In the genomic region with DNA sequence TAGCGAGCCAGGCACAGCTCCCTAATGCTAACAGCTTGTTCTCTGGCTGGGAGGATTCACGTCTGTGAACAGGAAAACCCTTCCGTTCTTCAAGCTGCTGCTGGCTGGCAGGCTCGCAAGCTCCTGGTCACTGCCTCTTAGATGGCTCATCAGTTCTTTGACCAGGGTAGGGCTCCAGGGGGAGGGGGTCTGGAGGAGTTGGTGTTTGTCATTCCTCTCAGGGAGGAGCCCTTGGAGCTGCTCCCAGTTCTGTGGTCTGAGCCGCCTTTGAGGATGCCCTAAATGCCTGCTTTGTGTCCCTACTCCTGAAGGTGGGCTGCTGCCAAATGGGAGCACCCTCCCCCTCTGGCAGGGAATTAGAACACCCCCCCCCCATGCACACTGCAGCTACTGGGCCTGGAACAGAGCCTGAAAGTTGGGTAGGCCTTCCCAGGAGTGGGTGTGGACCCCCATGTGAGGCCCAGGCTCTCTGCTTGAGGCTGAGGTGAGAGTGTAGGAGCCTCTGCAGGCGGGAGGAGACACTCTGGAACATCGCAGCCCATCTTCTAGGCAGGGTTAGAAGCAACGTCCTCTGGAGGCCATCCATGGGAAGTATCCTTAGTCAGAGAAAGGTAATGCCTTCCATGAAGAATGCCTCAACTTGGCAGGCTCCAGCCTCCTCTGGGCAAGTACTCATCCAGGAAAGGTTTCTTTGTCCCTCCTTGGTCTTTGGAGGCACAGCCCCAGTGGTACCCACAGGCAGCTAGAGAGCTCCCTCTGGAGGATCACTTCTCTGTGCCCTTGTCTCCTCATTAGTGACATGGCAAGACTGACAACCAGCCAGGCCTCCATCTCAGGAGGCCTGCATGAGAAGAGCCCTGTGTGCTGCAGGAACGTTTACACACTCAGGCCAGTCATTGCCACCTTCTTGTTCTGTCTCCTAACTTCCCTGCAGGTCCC, we compare ENCODE assay signal across 8 mouse cellular contexts. TPM values are rescaled to one million over a fixed set of nuclear protein-coding genes. Genes with fewer than 3 reads are reported as not detected.
A peak's percentile ranks its signal among the peaks of the same experiment; 100 is the strongest.
DNase-seq lines count a peak whose midpoint lies in the region; ATAC-seq and TF ChIP-seq lines count a peak whose summit lies in the region.

No protein-coding gene starts in this region.

- no peak overlapping the region for H3K4me3 ChIP-seq in liver, postnatal 0 days (ENCODE audit: low read depth, low read length)
- no peak overlapping the region for H3K4me3 ChIP-seq in liver, embryonic 11.5 days (ENCODE audit: low read depth, low read length)

- H3K36me3 ChIP-seq in liver, postnatal 0 days (replicated peaks; ENCODE audit: insufficient read depth, low read length) = no peaks in the 10 kb centered on the region
- no peaks in the 10 kb centered on the region for H3K36me3 ChIP-seq in liver, embryonic 11.5 days (ENCODE audit: control insufficient read depth, insufficient read depth, low read length)

- WGBS in liver, postnatal 0 days (ENCODE audit: insufficient replicate concordance) = 59% methylated on average over 9 of the region's 9 CpGs
- WGBS in liver, embryonic 11.5 days = 63% methylated on average over 9 of the region's 9 CpGs

- TF ChIP-seq EP300 in liver, postnatal 0 days (IDR thresholded peaks at IDR 0.05; ENCODE audit: low read depth) = no peak

- H3K27me3 ChIP-seq in liver, postnatal 0 days (ENCODE audit: insufficient read depth, low read length) = peaks cover 2% of the 10 kb centered on the region; the same call in 1 of the 2 replicates
- H3K27me3 ChIP-seq in liver, embryonic 11.5 days (replicated peaks; ENCODE audit: control insufficient read depth, insufficient read depth, low read length) = no peaks in the 10 kb centered on the region

- H3K4me2 ChIP-seq in liver, postnatal 0 days (ENCODE audit: low read depth, low read length) = no peak overlapping the region
- H3K4me2 ChIP-seq in liver, embryonic 11.5 days = no peak overlapping the region

- H3K9me3 ChIP-seq in liver, postnatal 0 days (ENCODE audit: low read length) = no peaks in the 10 kb centered on the region
- H3K9me3 ChIP-seq in liver, embryonic 11.5 days (ENCODE audit: control insufficient read depth, low read length) = no peaks in the 10 kb centered on the region

- no peaks in the 10 kb centered on the region for H3K4me1 ChIP-seq in liver, postnatal 0 days (ENCODE audit: insufficient read depth)
- H3K4me1 ChIP-seq in liver, embryonic 11.5 days (replicated peaks; ENCODE audit: control insufficient read depth, insufficient read depth, low read length) = no peaks in the 10 kb centered on the region

- intact Hi-C loops in left cerebral cortex, postnatal 25 days (cut with DNase I) = loop anchor here (2.0 kb wide), 2 partner anchors 63 to 91 kb away; no protein-coding TSS in a partner anchor

- H3K9ac ChIP-seq in liver, postnatal 0 days (replicated peaks) = no peak overlapping the region
- H3K9ac ChIP-seq in liver, embryonic 11.5 days (ENCODE audit: low read depth, low read length) = no peak overlapping the region

- peak; percentile 12; the same call in 1 of the 2 replicates for TF ChIP-seq CTCF in liver, postnatal 0 days (IDR thresholded peaks at IDR 0.05; ENCODE audit: low read depth)

- ATAC-seq in liver, postnatal 0 days = no peak
- ATAC-seq in liver, embryonic 11.5 days (replicated peaks; ENCODE audit: low FRiP score) = no peak

- DNase-seq in liver, postnatal 0 days = no peak
- no peak for DNase-seq in liver, embryonic 11.5 days (ENCODE audit: low spot score)
- peak; percentile 31 to 58 for DNase-seq in frontal cortex, postnatal 25 days (ENCODE audit: low spot score in 2 of 2)
- peak; percentile 64 to 84 for DNase-seq in left cerebral cortex, postnatal 25 days (ENCODE audit: low spot score in 2 of 2)
- DNase-seq in right cerebral cortex, adult 2 months (ENCODE audit: low spot score in 2 of 2) = peak; percentile 54 to 71
- DNase-seq in urinary bladder, postnatal 25 days (ENCODE audit: low spot score) = no peak
- no peak for DNase-seq in retina, embryonic 14.5 days (ENCODE audit: low spot score)
- DNase-seq in kidney, adult 8-10 months = no peak

- no peak overlapping the region for H3K27ac ChIP-seq in liver, postnatal 0 days (ENCODE audit: low read depth)
- no peak overlapping the region for H3K27ac ChIP-seq in liver, embryonic 11.5 days (ENCODE audit: low read depth, low read length)

RNA-seq across cellular contexts. Expression of gene Enho, which starts 24.2 kb away (rescaled TPM):
- 25.2 and 26.4 TPM in 2 replicates for polyA plus RNA-seq in liver, postnatal 0 days (2015; fragmentation: Nextera tagmentation; extraction: Ambion mirVana)
- polyA plus RNA-seq in liver, embryonic 11.5 days (2014; fragmentation: Nextera tagmentation; extraction: Ambion mirVana) = 3.7 and 3.8 TPM in 2 replicates
- 10 to 100 TPM; 54.4 to 63.0 TPM for total RNA-seq in left cerebral cortex, postnatal 25 days (2021)

RNA-seq across cellular contexts. Expression of gene Dnaic1, which starts 46.4 kb away (rescaled TPM):
- 10.6 and 14.2 TPM in 2 replicates for polyA plus RNA-seq in liver, postnatal 0 days (2015; fragmentation: Nextera tagmentation; extraction: Ambion mirVana)
- polyA plus RNA-seq in liver, embryonic 11.5 days (2014; fragmentation: Nextera tagmentation; extraction: Ambion mirVana) = 1.6 TPM in 2 replicates
- total RNA-seq in left cerebral cortex, postnatal 25 days (2021) = 1 to 10 TPM; 7.2 to 8.0 TPM

RNA-seq across cellular contexts. Expression of gene Fam219a, which starts 46.6 kb away (rescaled TPM):
- 0.77 and 1.0 TPM in 2 replicates for polyA plus RNA-seq in liver, postnatal 0 days (2015; fragmentation: Nextera tagmentation; extraction: Ambion mirVana)
- polyA plus RNA-seq in liver, embryonic 11.5 days (2014; fragmentation: Nextera tagmentation; extraction: Ambion mirVana) = 1.4 and 2.0 TPM in 2 replicates
- total RNA-seq in left cerebral cortex, postnatal 25 days (2021) = 100 to 1,000 TPM; 203 to 209 TPM

Comparison
In these comparisons a context has a peak if more than half of its experiments do, and no peak if none do; other contexts are left out.
1. DNase-seq: peak in frontal cortex, postnatal 25 days (2 of 2), left cerebral cortex, postnatal 25 days (2 of 2) and right cerebral cortex, adult 2 months (2 of 2); none in liver, postnatal 0 days (single experiment), liver, embryonic 11.5 days (single experiment), urinary bladder, postnatal 25 days (single experiment), retina, embryonic 14.5 days (single experiment) and kidney, adult 8-10 months (0 of 2).